Mouse (Mus musculus) frontal cortex, postnatal 25 days (tissue): ENCODE data around the gene Immp2l.

Experiments
- DNase-seq, 2 experiments: peaks; one replicate each; pipeline ENCODE4 v3.0.0; 2022; ENCODE audit warnings: low spot score in 2 of 2

The Immp2l gene

GRCm38 (mm10) chr12:41520326-41520725 lies 496.4 kb downstream of the Immp2l start:
- no peak for DNase-seq

GRCm38 (mm10) chr12:41521671-41522070 lies 497.8 kb downstream of the Immp2l start:
- DNase-seq = no peak

- DNase-seq = no peak
Measured at GRCm38 (mm10) chr12:41526688-41527087, 502.8 kb downstream of the Immp2l start.

GRCm38 (mm10) chr12:41528410-41528809 lies 504.5 kb downstream of the Immp2l start:
- no peak for DNase-seq

GRCm38 (mm10) chr12:41539989-41540388 lies 516.1 kb downstream of the Immp2l start:
- DNase-seq = no peak

GRCm38 (mm10) chr12:41551578-41551977 lies 527.7 kb downstream of the Immp2l start:
- no peak for DNase-seq

- DNase-seq = no peak
Measured at GRCm38 (mm10) chr12:41557832-41558231, 533.9 kb downstream of the Immp2l start.

GRCm38 (mm10) chr12:41558956-41559735 lies 535.3 kb downstream of the Immp2l start:
- DNase-seq = no peak

- no peak for DNase-seq
Measured at GRCm38 (mm10) chr12:41565540-41566432, 541.9 kb downstream of the Immp2l start.

GRCm38 (mm10) chr12:41566433-41566794 lies 542.5 kb downstream of the Immp2l start:
- no peak for DNase-seq

GRCm38 (mm10) chr12:41573754-41574153 lies 549.9 kb downstream of the Immp2l start:
- no peak for DNase-seq

GRCm38 (mm10) chr12:41575221-41575620 lies 551.3 kb downstream of the Immp2l start:
- no peak for DNase-seq

GRCm38 (mm10) chr12:41593401-41593800 lies 569.5 kb downstream of the Immp2l start:
- no peak for DNase-seq

GRCm38 (mm10) chr12:41594037-41594436 lies 570.1 kb downstream of the Immp2l start:
- DNase-seq = no peak

GRCm38 (mm10) chr12:41615271-41615670 lies 591.4 kb downstream of the Immp2l start:
- no peak for DNase-seq

- peak in 1 of 2 experiments; percentile 14 for DNase-seq
Measured at GRCm38 (mm10) chr12:41621341-41621740, 597.5 kb downstream of the Immp2l start.

- no peak for DNase-seq
Measured at GRCm38 (mm10) chr12:41643262-41643661, 619.4 kb downstream of the Immp2l start.

- DNase-seq = no peak
Measured at GRCm38 (mm10) chr12:41644802-41645551, 621.1 kb downstream of the Immp2l start.

- DNase-seq = no peak
Measured at GRCm38 (mm10) chr12:41646956-41647575, 623.2 kb downstream of the Immp2l start.

GRCm38 (mm10) chr12:41647675-41648074 lies 623.8 kb downstream of the Immp2l start:
- DNase-seq = no peak

GRCm38 (mm10) chr12:41649826-41650541 lies 626.1 kb downstream of the Immp2l start:
- no peak for DNase-seq
